Mouse (Mus musculus): Measurements from ENCODE around the gene Prl7a2. TPM values are rescaled to one million over a fixed set of nuclear protein-coding genes. Genes with fewer than 3 reads are reported as not detected.

Prl7a2 gene
- polyA plus RNA-seq (2021; fragmentation: Nextera tagmentation), result not detected in 2 replicates
- long read RNA-seq, experiment 1, result 0 reads
- long read RNA-seq, experiment 2, result 0 reads

DNA sequence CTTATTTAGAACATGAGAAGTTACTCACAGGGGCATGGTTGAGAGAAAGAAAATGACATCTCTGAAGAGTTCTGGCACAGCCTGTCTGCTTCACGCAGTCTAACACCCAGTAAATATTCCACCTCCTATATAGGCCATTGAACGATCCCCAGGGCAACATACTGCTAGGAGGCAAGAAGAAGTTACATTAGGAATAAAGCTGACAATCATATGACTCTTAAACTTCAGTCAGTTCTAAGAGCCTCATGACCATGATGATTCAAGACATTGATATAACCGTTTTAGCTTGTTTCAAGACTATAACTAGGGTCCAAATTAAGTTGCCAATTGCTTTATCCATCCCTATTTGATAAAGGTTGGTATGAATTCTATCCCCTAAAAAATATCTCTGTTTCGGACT, at the start of gene Prl7a2:
TSS of gene Prl7a2 (minus strand) at position 101 of the 400 bp plus-strand sequence.

DNA sequence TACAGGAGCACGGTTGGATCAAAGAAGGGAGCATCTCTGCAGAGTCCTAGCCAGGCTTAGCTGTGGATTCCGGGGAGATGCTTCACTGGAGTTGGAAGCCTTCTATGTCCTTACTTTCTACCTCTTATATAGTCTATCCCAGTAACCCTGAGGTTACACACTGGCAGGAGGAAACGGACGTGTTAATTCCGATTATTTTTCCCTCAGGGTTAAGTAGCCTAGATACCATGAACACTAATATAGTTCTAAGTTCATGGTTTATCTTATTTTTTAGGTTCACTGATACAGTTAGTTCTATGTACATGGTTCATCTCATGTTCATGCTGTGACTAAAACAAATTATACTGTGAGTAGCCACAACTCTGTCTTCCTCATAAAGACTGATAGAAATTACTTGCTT, 48.8 kb upstream of the Prl7a2 start, which contains the start of gene Prl7d1:
TSS of gene Prl7d1 (minus strand) at position 101 of the 400 bp plus-strand sequence.

DNA sequence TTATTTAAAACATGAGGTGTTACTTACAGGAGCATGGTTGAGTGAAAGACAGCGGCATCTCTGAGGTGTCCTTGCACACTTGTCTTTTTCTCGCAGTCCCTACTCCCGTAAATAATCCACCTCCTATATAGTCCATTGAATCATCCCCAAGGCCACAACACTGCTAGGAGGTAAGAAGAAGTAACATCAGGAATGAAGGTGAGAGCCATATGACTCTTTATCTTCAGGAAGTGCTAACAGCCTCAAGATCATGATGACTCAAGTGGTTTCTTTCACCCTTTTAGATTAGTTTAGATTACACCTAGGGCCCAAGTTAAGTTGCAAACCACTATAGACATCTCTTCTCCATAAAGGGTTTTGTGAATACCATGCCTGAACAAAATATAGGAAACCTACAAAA, 25.4 kb downstream of the Prl7a2 start, which contains the start of gene Prl7a1:
TSS of gene Prl7a1 (minus strand) at position 101 of the 400 bp plus-strand sequence.

DNA sequence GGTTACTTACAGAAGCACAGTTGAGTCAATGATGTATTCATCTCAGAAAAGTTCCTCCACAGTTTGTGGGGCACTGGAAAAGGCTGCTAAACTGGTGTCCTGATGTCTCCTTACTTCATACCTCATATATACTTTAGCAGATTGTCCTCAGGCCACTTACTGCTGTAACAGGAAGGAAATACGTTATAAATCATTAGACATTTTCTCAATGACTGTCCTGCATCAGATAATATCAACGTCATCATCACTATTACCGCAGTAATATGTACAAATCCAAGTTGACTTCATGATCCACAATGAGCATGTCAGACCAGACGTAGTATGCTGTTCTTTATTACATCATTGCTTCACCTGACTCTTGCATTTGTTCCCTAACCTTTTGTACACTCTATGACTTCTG, 57.4 kb downstream of the Prl7a2 start, which contains the start of gene Prl7b1:
TSS of gene Prl7b1 (minus strand) at position 101 of the 400 bp plus-strand sequence.

Other genes with a start within 250 kb of the Prl7a2 start
- not detected in 2 replicates for gene Prl8a6, start 229.3 kb downstream of the Prl7a2 start, polyA plus RNA-seq (2021; fragmentation: Nextera tagmentation)
- not detected in 2 replicates for gene Prl8a8, start 154.8 kb downstream of the Prl7a2 start, polyA plus RNA-seq (2021; fragmentation: Nextera tagmentation)
- gene Prl8a9, start 103.4 kb downstream of the Prl7a2 start, polyA plus RNA-seq (2021; fragmentation: Nextera tagmentation), result not detected in 2 replicates
- not detected in 2 replicates for gene Prl8a1, start 85.9 kb downstream of the Prl7a2 start, polyA plus RNA-seq (2021; fragmentation: Nextera tagmentation)
- not detected in 2 replicates for gene Prl7b1, start 57.5 kb downstream of the Prl7a2 start, polyA plus RNA-seq (2021; fragmentation: Nextera tagmentation)
- not detected in 2 replicates for gene Prl7a1, start 25.5 kb downstream of the Prl7a2 start, polyA plus RNA-seq (2021; fragmentation: Nextera tagmentation)
- not detected in 2 replicates for gene Prl7d1, start 48.7 kb upstream of the Prl7a2 start, polyA plus RNA-seq (2021; fragmentation: Nextera tagmentation)
- not detected in 2 replicates for gene Prl7c1, start 112.8 kb upstream of the Prl7a2 start, polyA plus RNA-seq (2021; fragmentation: Nextera tagmentation)
- not detected in 2 replicates for gene Prl2a1, start 133.6 kb upstream of the Prl7a2 start, polyA plus RNA-seq (2021; fragmentation: Nextera tagmentation)
- gene Prl2c1, start 181.3 kb upstream of the Prl7a2 start, polyA plus RNA-seq (2021; fragmentation: Nextera tagmentation), result not detected in 2 replicates

Data from left cerebral cortex, adult 6 months (tissue).